Mouse (Mus musculus) myocyte (in vitro differentiated cells): ENCODE measurements around the gene Pam.

Source experiments
- CEBPB ChIP-seq: IDR thresholded peaks from 2 replicates; pipeline ENCODE4 v1.6.1; 2011; ENCODE audit warnings: mild to moderate bottlenecking, moderate library complexity; ENCODE audit not compliant: poor library complexity, insufficient read depth, severe bottlenecking
- E2F4 ChIP-seq: IDR thresholded peaks from one replicate; pipeline ENCODE4 v1.6.1; 2011; ENCODE audit warnings: mild to moderate bottlenecking, control low read depth, moderate library complexity; ENCODE audit not compliant: insufficient read depth
- MAX ChIP-seq: IDR thresholded peaks from one replicate; pipeline ENCODE4 v1.6.1; 2011; ENCODE audit warnings: low read depth, mild to moderate bottlenecking, control low read depth
- MYOD1 ChIP-seq, 3 experiments: IDR thresholded peaks; one replicate each; pipeline ENCODE4 v1.6.1; 2011; ENCODE audit warnings: control low read depth in 2 of 3, low read depth in 2 of 3, mild to moderate bottlenecking in 2 of 3, moderate library complexity in 1 of 3; ENCODE audit not compliant: insufficient read length in 2 of 3, control insufficient read depth in 1 of 3
- MYOG ChIP-seq, 3 experiments: IDR thresholded peaks; one replicate each; pipeline ENCODE4 v1.6.1; 2011; ENCODE audit warnings: control low read depth in 2 of 3, low read depth in 2 of 3, mild to moderate bottlenecking in 2 of 3; ENCODE audit not compliant: insufficient read length in 2 of 3, control insufficient read depth in 1 of 3, insufficient read depth in 1 of 3
- POLR2A ChIP-seq: IDR thresholded peaks from one replicate; pipeline ENCODE4 v1.6.1; 2011; ENCODE audit warnings: low read depth, mild to moderate bottlenecking, control low read depth, moderate library complexity; ENCODE audit not compliant: insufficient read length
- POLR2AphosphoS2 ChIP-seq: IDR thresholded peaks from one replicate; pipeline ENCODE4 v1.6.1; 2011; ENCODE audit warnings: low read depth, control low read depth; ENCODE audit not compliant: insufficient read length
- SRF ChIP-seq: IDR thresholded peaks from one replicate; pipeline ENCODE4 v1.6.1; 2011; ENCODE audit warnings: low read depth; ENCODE audit not compliant: control insufficient read depth, insufficient read length
- TCF12 ChIP-seq: IDR thresholded peaks from one replicate; pipeline ENCODE4 v1.6.1; 2011; ENCODE audit warnings: mild to moderate bottlenecking, control low read depth; ENCODE audit not compliant: poor library complexity, insufficient read depth, severe bottlenecking
- TCF3 ChIP-seq: IDR thresholded peaks from one replicate; pipeline ENCODE4 v1.6.1; 2011; ENCODE audit warnings: low read depth, control low read depth; ENCODE audit not compliant: insufficient read length
- USF1 ChIP-seq: IDR thresholded peaks from one replicate; pipeline ENCODE4 v1.6.1; 2011; ENCODE audit warnings: low read depth, mild to moderate bottlenecking, control low read depth, moderate library complexity

GRCm38 (mm10) chr1:97938053-97938452, 157.4 kb downstream of the Pam start:
- TF ChIP-seq POLR2A (no peak), MYOG (IDR thresholded peaks at IDR 0.05; ENCODE audit: control insufficient read depth in 1 of 3, insufficient read depth in 1 of 3, insufficient read length in 2 of 3, low read depth in 2 of 3) (no peak), POLR2AphosphoS2 (no peak), SRF (no peak), USF1 (no peak), MAX (no peak), MYOD1 (IDR thresholded peaks at IDR 0.05; ENCODE audit: control insufficient read depth in 1 of 3, insufficient read length in 2 of 3, low read depth in 2 of 3) (no peak), TCF3 (no peak), TCF12 (no peak), E2F4 (no peak), CEBPB (no peak)
